Mouse (Mus musculus) CH12.LX (cell line): Measurements from ENCODE around the gene Fstl4. TPM values are rescaled to one million over a fixed set of nuclear protein-coding genes. Genes with fewer than 3 reads are reported as not detected.

Experiments used
- DNase-seq: peaks from one replicate; pipeline ENCODE4 v3.0.0-alpha.2; 2013; ENCODE audit errors: extremely low read depth
- H3K27ac ChIP-seq: 2 replicates; pipeline ENCODE4 v1.5.1; 2012; ENCODE audit warnings: low read depth, mild to moderate bottlenecking, control low read depth, moderate library complexity; ENCODE audit not compliant: insufficient read depth
- H3K27me3 ChIP-seq: replicated peaks from 2 replicates; pipeline ENCODE3; 2012; ENCODE audit warnings: inconsistent platforms
- H3K36me3 ChIP-seq, 2 experiments: replicated peaks in 1 of 2; 2 replicates each; pipeline versions ENCODE3 to v1.6.1; 2012; ENCODE audit warnings: inconsistent platforms in 1 of 2, low read length in 1 of 2, mild to moderate bottlenecking in 1 of 2, mixed read lengths in 1 of 2, moderate library complexity in 1 of 2; ENCODE audit not compliant: control insufficient read depth in 1 of 2, insufficient read depth in 1 of 2
- H3K4me1 ChIP-seq, 2 experiments: 2 replicates each; pipeline ENCODE4 v1.6.1; 2012; ENCODE audit warnings: inconsistent platforms in 1 of 2, moderate library complexity in 1 of 2; ENCODE audit not compliant: insufficient read depth in 2 of 2, control insufficient read depth in 1 of 2
- H3K4me2 ChIP-seq: 2 replicates; pipeline ENCODE4 v1.6.1; 2012; ENCODE audit warnings: low read depth, mild to moderate bottlenecking, control low read depth; ENCODE audit not compliant: poor library complexity, insufficient read depth, severe bottlenecking
- H3K4me3 ChIP-seq, 3 experiments: fragments of 150-350 bp in 1 of 3; sonication (generic) in 1 of 3; replicated peaks in 1 of 3; 2 replicates each; pipeline versions ENCODE3 to v1.5.1; 2011 to 2012; ENCODE audit warnings: low read depth in 2 of 3, low read length in 2 of 3, mild to moderate bottlenecking in 2 of 3, moderate library complexity in 2 of 3, control low read depth in 1 of 3, improper control_type of control experiment in 1 of 3, inconsistent platforms in 1 of 3, mixed read lengths in 1 of 3; ENCODE audit not compliant: poor library complexity in 1 of 3
- H3K79me2 ChIP-seq: replicated peaks from 2 replicates; pipeline ENCODE4 v1.6.1; 2012; ENCODE audit warnings: mild to moderate bottlenecking, moderate library complexity; ENCODE audit not compliant: control insufficient read depth, poor library complexity, insufficient read depth, severe bottlenecking; ENCODE audit errors: extremely low read depth
- H3K9ac ChIP-seq: 2 replicates; pipeline ENCODE4 v1.6.1; 2012; ENCODE audit warnings: low read depth, mild to moderate bottlenecking, control low read depth, moderate library complexity; ENCODE audit not compliant: insufficient read depth
- H3K9me3 ChIP-seq: replicated peaks from 2 replicates; pipeline ENCODE3; 2012; ENCODE audit warnings: low read length, inconsistent platforms, mixed read lengths
- BHLHE40 ChIP-seq: IDR thresholded peaks from 2 replicates; pipeline ENCODE4 v1.6.1; 2011; ENCODE audit warnings: mild to moderate bottlenecking, low read depth, low read length, improper control_type of control experiment
- CHD1 ChIP-seq: IDR thresholded peaks from 2 replicates; pipeline ENCODE4 v1.6.1; 2012; ENCODE audit warnings: low read depth, low read length, improper control_type of control experiment, inconsistent platforms
- CHD2 ChIP-seq: IDR thresholded peaks from 2 replicates; pipeline ENCODE4 v1.6.1; 2011; ENCODE audit warnings: low read length, improper control_type of control experiment
- CTCF ChIP-seq, 2 experiments: IDR thresholded peaks in 1 of 2; conservative IDR thresholded peaks in 1 of 2; 2 replicates each; pipeline ENCODE4 v1.5.1; 2011 to 2012; ENCODE audit warnings: low read depth in 2 of 2, low read length in 2 of 2, improper control_type of control experiment in 1 of 2, inconsistent platforms in 1 of 2, mild to moderate bottlenecking in 1 of 2, moderate library complexity in 1 of 2
- ETS1 ChIP-seq: conservative IDR thresholded peaks from 2 replicates; pipeline ENCODE4 v1.6.1; 2012; ENCODE audit warnings: low read depth, mild to moderate bottlenecking, inconsistent platforms, low read length, improper control_type of control experiment, moderate library complexity
- GABPA ChIP-seq: IDR thresholded peaks from 2 replicates; pipeline ENCODE4 v1.6.1; 2012; ENCODE audit warnings: low read depth, low read length, improper control_type of control experiment, inconsistent platforms; ENCODE audit not compliant: insufficient replicate concordance
- JUN ChIP-seq: IDR thresholded peaks from 2 replicates; pipeline ENCODE4 v1.6.1; 2011; ENCODE audit warnings: low read depth, mild to moderate bottlenecking, low read length, improper control_type of control experiment, moderate library complexity; ENCODE audit not compliant: insufficient read depth
- JUND ChIP-seq: conservative IDR thresholded peaks from 2 replicates; pipeline ENCODE4 v1.6.1; 2011; ENCODE audit warnings: low read depth, low read length, improper control_type of control experiment
- KAT2A ChIP-seq: IDR thresholded peaks from 2 replicates; pipeline ENCODE4 v1.6.1; 2012; ENCODE audit warnings: low read length, improper control_type of control experiment, inconsistent platforms; ENCODE audit not compliant: insufficient replicate concordance
- MAX ChIP-seq: IDR thresholded peaks from 2 replicates; pipeline ENCODE4 v1.6.1; 2011; ENCODE audit warnings: low read length, improper control_type of control experiment
- MAZ ChIP-seq: IDR thresholded peaks from 2 replicates; pipeline ENCODE4 v1.6.1; 2012; ENCODE audit warnings: low read depth, mild to moderate bottlenecking, inconsistent platforms, low read length, improper control_type of control experiment, moderate library complexity
- POLR2A ChIP-seq: IDR thresholded peaks from 2 replicates; pipeline ENCODE4 v1.6.1; 2011; ENCODE audit warnings: low read depth, mild to moderate bottlenecking, improper control_type of control experiment, low read length
- SIN3A ChIP-seq: IDR thresholded peaks from 2 replicates; pipeline ENCODE4 v1.6.1; 2012; ENCODE audit warnings: low read length, improper control_type of control experiment, inconsistent platforms
- TBP ChIP-seq: conservative IDR thresholded peaks from 2 replicates; pipeline ENCODE4 v1.6.1; 2011; ENCODE audit warnings: low read depth, low read length, improper control_type of control experiment
- TCF12 ChIP-seq: IDR thresholded peaks from 2 replicates; pipeline ENCODE4 v1.6.1; 2014; ENCODE audit warnings: low read depth, mild to moderate bottlenecking, inconsistent platforms, low read length, improper control_type of control experiment
- ZC3H11A ChIP-seq: IDR thresholded peaks from 2 replicates; pipeline ENCODE4 v1.6.1; 2012; ENCODE audit warnings: low read depth, mild to moderate bottlenecking, inconsistent platforms, low read length, improper control_type of control experiment
- ZMIZ1 ChIP-seq: IDR thresholded peaks from 2 replicates; pipeline ENCODE4 v1.6.1; 2012; ENCODE audit warnings: low read depth, mild to moderate bottlenecking, inconsistent platforms, low read length, improper control_type of control experiment
- dilution Hi-C: fragments of 300-500 bp; cut with MboI; formaldehyde crosslinking; loops from 2 replicates; pipeline ENCODE4 v1.14.3; 2020; ENCODE audit warnings: low sequenced_read_pairs; ENCODE audit not compliant: extremely low pct_unique_long_range_greater_than_20kb, extremely low pct_ligation_motif_present
- in situ Hi-C: fragments of 300-500 bp; cut with MboI; formaldehyde crosslinking; loops from 3 replicates; pipeline ENCODE4 v1.14.3; 2019; ENCODE audit warnings: low sequenced_read_pairs, low pct_ligation_motif_present, low pct_unique_long_range_greater_than_20kb, mixed read lengths
- polyA plus RNA-seq: library from polyadenylated mRNA; unstranded; fragments of >175 nt; gene quantifications from 2 replicates; pipeline ENCODE4 v1.2.1, GENCODE M21; 2012; ENCODE audit warnings: low read depth; ENCODE audit not compliant: insufficient read length
- total RNA-seq, 2 experiments: library from RNA; depleted of rRNA; stranded (reverse); fragments of 300-350 nt in 1 of 2; fragments of >200 nt in 1 of 2; gene quantifications; 2 replicates each; pipeline ENCODE4 v1.2.3; 2012 to 2014

The Fstl4 gene
- total and polyA plus RNA-seq, 3 experiments, result not detected

DNA sequence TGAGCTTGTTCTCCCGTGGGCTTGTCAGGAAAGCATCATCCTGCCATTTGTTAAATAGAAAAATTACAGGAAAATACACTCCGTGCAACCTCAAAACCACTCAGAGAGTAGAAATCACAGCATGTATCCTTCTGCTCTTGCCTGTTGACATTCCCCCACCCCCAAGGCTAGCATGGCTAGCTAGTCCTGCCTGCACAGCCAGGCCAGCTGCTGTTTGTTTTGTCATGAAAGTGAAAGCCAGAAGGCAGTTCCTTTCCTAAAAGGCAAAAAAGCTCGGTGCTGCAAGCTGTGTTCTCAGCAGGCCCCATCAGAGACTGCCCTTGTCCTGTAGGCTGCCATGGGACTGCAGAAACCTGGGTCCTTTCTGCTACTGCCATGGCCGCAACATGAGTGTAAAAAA lies 418.4 kb downstream of the Fstl4 start:
- Histone ChIP-seq H3K36me3 (no peaks in the 10 kb centered on the region), H3K27me3 (peaks cover 59% of the 10 kb centered on the region), H3K4me2 (no peak overlapping the region), H3K4me3 (no peak overlapping the region), H3K27ac (no peak overlapping the region), H3K9ac (no peak overlapping the region), H3K4me1 (peaks cover 11 to 14% of the 10 kb centered on the region in 2 experiments; a peak in 3 of 4 replicates), H3K79me2 (no peaks in the 10 kb centered on the region), H3K9me3 (no peaks in the 10 kb centered on the region)
- in situ Hi-C loops (no loop called here), dilution Hi-C loops (no loop called here)
- no peak for DNase-seq
- TF ChIP-seq ETS1 (no peak), TBP (no peak), POLR2A (no peak), JUND (no peak), CHD1 (no peak)
- TF ChIP-seq, all 38 proteins: peak for 0

DNA sequence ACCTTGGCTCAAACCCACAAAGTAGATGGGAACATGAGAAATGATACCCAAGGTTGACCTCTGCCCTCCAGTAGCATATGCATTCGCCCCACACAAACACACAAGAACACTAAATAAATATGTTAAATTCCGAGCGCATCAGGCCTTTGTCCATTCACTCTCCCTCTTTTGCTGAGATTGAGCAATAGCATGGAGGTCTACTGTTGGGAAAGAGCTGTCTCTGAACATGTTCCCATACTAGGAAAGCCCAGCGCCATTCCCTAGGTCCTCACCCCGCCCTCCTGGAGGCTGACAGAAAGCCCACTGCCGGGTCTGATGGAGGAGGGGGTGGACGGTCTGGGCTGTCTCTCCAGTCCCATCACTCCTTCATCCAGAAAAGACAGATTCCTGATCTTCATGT lies 419.6 kb downstream of the Fstl4 start:
- in situ Hi-C loops, result no loop called here
- H3K27me3 ChIP-seq, result peaks cover 60% of the 10 kb centered on the region
- no peak overlapping the region for H3K4me2 ChIP-seq
- H3K4me1 ChIP-seq, result peaks cover 11 to 14% of the 10 kb centered on the region in 2 experiments; a peak in 3 of 4 replicates
- no peaks in the 10 kb centered on the region for H3K36me3 ChIP-seq
- no peak overlapping the region for H3K4me3 ChIP-seq
- no peaks in the 10 kb centered on the region for H3K79me2 ChIP-seq
- H3K27ac ChIP-seq, result no peak overlapping the region
- TF ChIP-seq GABPA (no peak), ZMIZ1 (no peak), CHD2 (no peak), TCF12 (no peak), MAX (no peak), JUN (no peak), CTCF (conservative IDR thresholded peaks at IDR 0.05 in 1 of 2, IDR thresholded peaks at IDR 0.05 in 1 of 2; ENCODE audit: low read depth in 2 of 2, low read length in 2 of 2) (no peak), KAT2A (no peak), CHD1 (no peak), BHLHE40 (no peak), ZC3H11A (no peak), MAZ (no peak), SIN3A (no peak)
- no peak for DNase-seq
- dilution Hi-C loops, result no loop called here
- H3K9me3 ChIP-seq, result no peaks in the 10 kb centered on the region
- no peak overlapping the region for H3K9ac ChIP-seq
